Mouse (Mus musculus) hindbrain, embryonic 12.5 days (tissue): ENCODE measurements around the gene Dcaf8. TPM values are rescaled to one million over a fixed set of nuclear protein-coding genes. Genes with fewer than 3 reads are reported as not detected.

Source experiments
- ATAC-seq: fragments of 200-750 bp; cut with Nextera tagmentation; 2 replicates; pipeline ENCODE4 v1.8.0; 2017; ENCODE audit warnings: moderate TSS enrichment; ENCODE audit not compliant: low FRiP score
- H3K27ac ChIP-seq: fragments of 300-500 bp; sonication (generic); 2 replicates; pipeline ENCODE4 v1.5.1; 2016; ENCODE audit warnings: mild to moderate bottlenecking
- H3K27me3 ChIP-seq: fragments of 300-500 bp; sonication (generic); 2 replicates; pipeline ENCODE4 v1.6.1; 2016; ENCODE audit warnings: mild to moderate bottlenecking
- H3K36me3 ChIP-seq: fragments of 300-500 bp; sonication (generic); 2 replicates; pipeline ENCODE4 v1.6.1; 2016; ENCODE audit warnings: mild to moderate bottlenecking
- H3K4me1 ChIP-seq: fragments of 300-500 bp; sonication (generic); 2 replicates; pipeline ENCODE4 v1.6.1; 2016
- H3K4me2 ChIP-seq: fragments of 300-500 bp; sonication (generic); replicated peaks from 2 replicates; pipeline ENCODE4 v1.6.1; 2016; ENCODE audit warnings: mild to moderate bottlenecking
- H3K4me3 ChIP-seq: fragments of 300-500 bp; sonication (generic); 2 replicates; pipeline ENCODE4 v1.5.1; 2016; ENCODE audit warnings: mild to moderate bottlenecking
- H3K9ac ChIP-seq: fragments of 300-500 bp; sonication (generic); 2 replicates; pipeline ENCODE4 v1.6.1; 2016; ENCODE audit warnings: mild to moderate bottlenecking, moderate library complexity
- H3K9me3 ChIP-seq: fragments of 300-500 bp; sonication (generic); replicated peaks from 2 replicates; pipeline ENCODE4 v1.6.1; 2016; ENCODE audit warnings: mild to moderate bottlenecking
- WGBS: fragments of 180-500 bp; shearing (Covaris S2); methylation state at CpG from one replicate; pipeline ENCODE4 v1.1.7; 2016; 5-methylcytosine and 5-hydroxymethylcytosine counted together
- polyA plus RNA-seq: library from polyadenylated mRNA; unstranded; fragments of >200 nt; fragmentation: Nextera tagmentation; extraction: Ambion mirVana; gene quantifications from 2 replicates; pipeline ENCODE4 v1.2.1, GENCODE M21; 2016

Gene Dcaf8
- polyA plus RNA-seq, 1 experiment from 2014 or later = 136 TPM

GRCm38 (mm10) chr1:172212776-172213175 is 64.9 kb downstream of the Dcaf8 start:
- ATAC-seq = no peak
- H3K36me3 ChIP-seq = peaks cover 5% of the 10 kb centered on the region; the same call in 1 of the 2 replicates

GRCm38 (mm10) chr1:172213771-172214170 is 65.9 kb downstream of the Dcaf8 start:
- no peaks in the 10 kb centered on the region for H3K9me3 ChIP-seq
- no peaks in the 10 kb centered on the region for H3K27me3 ChIP-seq
- peaks cover 29% of the 10 kb centered on the region for H3K4me1 ChIP-seq
- ATAC-seq = peak; percentile 36; the same call in 1 of the 2 replicates
- H3K27ac ChIP-seq = 0 out of 2 replicates have a peak overlapping the region, but pooled peaks have one; percentile 19
- H3K4me3 ChIP-seq = no peak overlapping the region
- WGBS = 58% methylated on average over 4 of the region's 4 CpGs
- H3K9ac ChIP-seq = no peak overlapping the region
- H3K4me2 ChIP-seq = no peak overlapping the region
- peaks cover 5% of the 10 kb centered on the region; the same call in 1 of the 2 replicates for H3K36me3 ChIP-seq

More at GRCm38 (mm10) chr1:172212776-172213175, 64.9 kb downstream of the Dcaf8 start:
- no peak overlapping the region for H3K4me2 ChIP-seq
- no peak overlapping the region; the same call in 1 of the 2 replicates for H3K27ac ChIP-seq
- H3K4me3 ChIP-seq = no peak overlapping the region
- 55% methylated on average over 5 of the region's 5 CpGs for WGBS
- no peaks in the 10 kb centered on the region for H3K27me3 ChIP-seq
- H3K9ac ChIP-seq = no peak overlapping the region
- H3K9me3 ChIP-seq = no peaks in the 10 kb centered on the region
- H3K4me1 ChIP-seq = peaks cover 23% of the 10 kb centered on the region

DNA sequence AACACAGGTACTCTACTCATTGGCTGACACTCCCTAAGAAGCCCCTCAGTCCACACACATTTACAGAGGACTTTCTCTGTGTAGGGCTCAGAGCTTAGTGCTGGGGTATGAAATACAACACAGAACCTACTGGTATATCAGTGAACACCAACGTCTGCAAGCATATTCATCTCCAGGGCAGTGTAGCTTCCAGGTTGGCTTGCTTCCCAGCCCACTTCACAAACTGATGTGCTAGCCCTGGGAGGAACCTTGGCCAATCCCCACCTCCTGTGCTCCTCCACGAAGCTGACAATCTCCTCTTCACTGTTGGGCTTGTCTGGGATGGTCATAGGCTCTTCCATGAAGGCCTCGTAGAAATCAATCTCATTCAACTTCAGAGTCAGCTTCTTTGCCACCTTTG is 66.9 kb downstream of the Dcaf8 start:
- no peaks in the 10 kb centered on the region for H3K27me3 ChIP-seq
- ATAC-seq = no peak
- H3K4me1 ChIP-seq = peaks cover 37% of the 10 kb centered on the region
- no peaks in the 10 kb centered on the region for H3K9me3 ChIP-seq
- H3K9ac ChIP-seq = no peak overlapping the region
- H3K4me2 ChIP-seq = no peak overlapping the region
- H3K27ac ChIP-seq = 0 out of 2 replicates have a peak overlapping the region, but pooled peaks have one; percentile 9
- no peak overlapping the region for H3K4me3 ChIP-seq
- 78% methylated on average over 3 of the region's 3 CpGs for WGBS
- 0 out of 2 replicates have a peak, but pooled peaks cover under 1% of the 10 kb centered on the region for H3K36me3 ChIP-seq

DNA sequence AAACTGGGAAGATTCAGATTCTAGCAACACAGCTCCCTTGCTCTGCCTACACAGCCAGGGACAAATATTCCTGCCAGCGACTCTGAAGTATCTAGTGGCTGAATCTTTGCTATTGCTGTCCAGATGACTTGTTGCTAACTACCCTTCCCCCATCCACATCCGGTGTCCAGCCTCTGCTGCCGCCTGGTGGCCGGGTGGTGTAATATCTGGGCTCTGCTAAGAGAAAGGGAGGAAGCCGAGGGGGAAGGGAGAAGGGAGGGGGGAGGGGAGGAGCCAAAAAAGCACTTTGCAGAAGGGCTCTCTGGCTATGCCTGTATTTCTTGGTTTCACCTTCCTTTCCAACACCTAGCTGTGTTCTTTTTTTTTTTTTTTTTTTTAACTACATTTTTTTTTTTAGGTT is 69.3 kb downstream of the Dcaf8 start:
- no peaks in the 10 kb centered on the region for H3K36me3 ChIP-seq
- no peaks in the 10 kb centered on the region for H3K27me3 ChIP-seq
- WGBS = 0% methylated on average over 5 of the region's 5 CpGs
- H3K4me1 ChIP-seq = peaks cover 61% of the 10 kb centered on the region
- no peak overlapping the region for H3K4me3 ChIP-seq
- peak overlapping the region; percentile 52 for H3K27ac ChIP-seq
- H3K4me2 ChIP-seq = peak overlapping the region; percentile 30
- peak; percentile 11; the same call in 1 of the 2 replicates for ATAC-seq
- H3K9ac ChIP-seq = no peak overlapping the region
- no peaks in the 10 kb centered on the region for H3K9me3 ChIP-seq

DNA sequence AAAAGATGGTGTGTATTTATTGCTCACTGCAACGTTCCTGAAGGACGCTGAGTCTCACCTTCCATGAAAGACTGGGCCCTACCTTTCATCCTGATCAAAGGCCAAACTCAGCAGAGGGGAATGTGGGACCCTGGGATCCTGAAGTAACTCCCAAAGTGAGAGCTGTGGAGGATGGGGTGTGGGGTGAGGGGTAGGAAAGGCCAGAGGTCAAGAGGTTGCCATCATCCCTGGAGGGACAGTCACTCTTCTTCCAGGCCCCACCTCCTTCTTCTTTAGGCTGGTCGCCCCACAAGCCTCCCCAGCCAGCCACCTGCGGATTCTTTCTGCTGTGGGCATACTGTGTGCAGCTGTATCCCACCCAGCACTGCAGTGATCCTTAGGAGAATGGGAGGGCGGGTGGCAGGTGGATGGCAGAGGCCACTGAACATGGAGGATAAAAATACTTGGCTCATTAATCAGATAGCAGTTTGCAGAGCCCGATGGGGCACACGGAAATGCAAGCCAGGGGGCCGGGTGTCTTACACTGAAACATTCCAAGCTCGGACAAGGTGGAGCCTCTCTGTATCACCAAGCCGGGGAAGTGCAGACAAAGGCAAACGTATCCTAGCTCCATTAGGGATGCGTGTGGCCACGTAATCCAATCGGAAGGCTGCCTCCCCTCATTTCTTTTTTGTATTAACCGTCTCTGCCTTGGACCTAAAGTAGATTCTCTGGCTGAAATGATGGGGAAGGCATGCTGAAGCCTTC is 70.5 kb downstream of the Dcaf8 start:
- 45% methylated on average over 15 of the region's 15 CpGs for WGBS
- no peak overlapping the region for H3K27ac ChIP-seq
- no peaks in the 10 kb centered on the region for H3K27me3 ChIP-seq
- no peaks in the 10 kb centered on the region for H3K36me3 ChIP-seq
- no peaks in the 10 kb centered on the region for H3K9me3 ChIP-seq
- H3K9ac ChIP-seq = no peak overlapping the region
- H3K4me3 ChIP-seq = no peak overlapping the region
- peaks cover 57% of the 10 kb centered on the region for H3K4me1 ChIP-seq
- no peak for ATAC-seq
- no peak overlapping the region for H3K4me2 ChIP-seq

GRCm38 (mm10) chr1:172219451-172220406 is 71.8 kb downstream of the Dcaf8 start, which contains the start of gene Casq1:
Gene Casq1, minus strand, starts transcription at chr1:172219868.
- WGBS = 82% methylated on average over 19 of the region's 19 CpGs
- Histone ChIP-seq H3K9ac (no peak within 1 kb of the TSS), H3K27me3 (no peaks in the 10 kb centered on the region), H3K36me3 (no peaks in the 10 kb centered on the region), H3K4me3 (no peak within 1 kb of the TSS), H3K27ac (peak within 1 kb of the TSS; percentile 55), H3K4me2 (no peak within 1 kb of the TSS), H3K4me1 (peaks cover 51% of the 10 kb centered on the region), H3K9me3 (no peaks in the 10 kb centered on the region)
- no peak for ATAC-seq

DNA sequence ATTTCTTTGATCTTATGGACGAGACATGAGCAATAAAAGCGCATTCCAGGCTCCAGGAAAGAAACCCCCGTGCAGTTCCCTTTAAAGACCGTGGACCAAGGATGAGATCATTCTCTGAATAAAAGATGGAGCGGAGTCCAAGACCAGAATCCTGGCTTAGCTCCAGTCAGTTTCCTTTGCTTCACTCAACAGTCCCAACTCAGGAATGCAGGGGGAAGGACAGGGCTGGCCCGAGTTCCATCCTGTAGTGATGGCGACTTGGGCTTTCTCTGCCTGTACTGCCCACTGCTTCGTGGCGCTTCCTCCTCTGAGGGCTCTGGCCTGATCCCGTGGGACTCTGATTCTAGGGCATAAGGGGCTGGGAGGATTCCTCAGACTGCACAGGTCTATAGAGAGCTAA is 72.5 kb downstream of the Dcaf8 start:
- H3K4me3 ChIP-seq = no peak overlapping the region
- peaks cover 51% of the 10 kb centered on the region for H3K4me1 ChIP-seq
- H3K9ac ChIP-seq = no peak overlapping the region
- H3K27ac ChIP-seq = peak overlapping the region; percentile 55
- no peaks in the 10 kb centered on the region for H3K27me3 ChIP-seq
- no peaks in the 10 kb centered on the region for H3K9me3 ChIP-seq
- no peak overlapping the region for H3K4me2 ChIP-seq
- no peaks in the 10 kb centered on the region for H3K36me3 ChIP-seq
- no peak for ATAC-seq
- WGBS = 47% methylated on average over 10 of the region's 10 CpGs

DNA sequence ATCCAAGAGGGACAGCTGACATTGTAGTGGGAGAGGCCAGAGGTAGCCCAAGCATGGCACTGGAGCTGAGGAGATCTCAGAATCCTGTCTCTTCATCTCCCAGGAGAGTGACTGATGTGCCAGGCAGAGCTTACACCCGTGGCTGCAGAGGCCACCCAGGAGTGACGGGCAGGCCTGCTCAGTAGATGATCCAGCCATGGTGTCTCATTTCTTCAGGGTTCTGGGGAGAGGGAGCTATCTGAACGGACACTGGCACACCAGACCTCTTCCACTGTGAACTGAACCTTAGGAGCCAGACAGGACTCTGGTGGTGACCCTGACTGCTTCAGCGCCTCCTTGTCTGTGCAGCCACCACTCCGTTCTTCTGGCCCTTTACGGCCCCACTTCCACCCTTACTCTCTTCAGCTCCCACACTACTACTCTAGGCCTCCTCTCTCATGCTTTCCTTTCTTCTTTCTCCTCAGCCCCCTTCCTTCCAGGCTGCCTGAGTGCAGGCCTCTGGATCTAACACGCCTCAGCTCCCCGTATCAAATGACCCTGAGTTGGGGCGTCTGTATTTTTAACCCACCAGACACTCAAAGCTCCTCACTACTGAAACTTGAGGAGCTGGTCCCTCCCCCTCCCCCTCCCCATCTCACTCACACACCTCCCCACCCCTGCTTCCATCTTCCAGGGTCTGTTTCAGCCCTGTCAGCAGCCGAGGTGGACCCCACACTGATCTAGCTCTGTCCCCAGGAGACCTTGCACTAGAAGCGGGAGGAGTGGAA is 73.6 kb downstream of the Dcaf8 start:
- H3K27ac ChIP-seq = peak overlapping the region; percentile 70
- no peaks in the 10 kb centered on the region for H3K27me3 ChIP-seq
- 0 out of 2 replicates have a peak, but pooled peaks have one; percentile 6 for ATAC-seq
- H3K4me1 ChIP-seq = peaks cover 51% of the 10 kb centered on the region
- no peaks in the 10 kb centered on the region for H3K9me3 ChIP-seq
- no peaks in the 10 kb centered on the region for H3K36me3 ChIP-seq
- H3K4me2 ChIP-seq = no peak overlapping the region
- no peak overlapping the region for H3K9ac ChIP-seq
- H3K4me3 ChIP-seq = no peak overlapping the region
- WGBS = 39% methylated on average over 11 of the region's 11 CpGs

DNA sequence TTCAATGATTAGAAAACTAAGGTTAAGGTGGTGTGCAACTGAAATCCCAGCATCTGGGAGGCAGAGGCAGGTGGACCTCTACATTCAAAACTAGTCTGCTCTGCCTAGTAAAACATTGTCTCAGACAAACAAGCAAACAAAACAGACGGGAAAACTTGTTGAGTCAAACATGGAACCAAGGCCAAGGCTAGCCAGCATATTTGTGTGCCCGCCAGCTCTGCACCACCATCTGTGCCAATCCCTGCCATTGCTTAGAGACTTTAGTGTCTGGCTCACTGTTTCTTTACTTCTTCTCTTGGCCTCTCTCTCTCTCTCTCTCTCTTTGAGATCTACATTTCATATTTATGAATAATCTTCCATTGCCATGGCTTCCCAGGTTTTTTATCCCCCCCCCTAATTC is 80.3 kb downstream of the Dcaf8 start:
- Histone ChIP-seq H3K4me1 (no peaks in the 10 kb centered on the region), H3K9me3 (no peaks in the 10 kb centered on the region), H3K4me3 (no peak overlapping the region), H3K9ac (no peak overlapping the region), H3K27ac (no peak overlapping the region), H3K4me2 (no peak overlapping the region), H3K27me3 (no peaks in the 10 kb centered on the region), H3K36me3 (no peaks in the 10 kb centered on the region)
- no peak for ATAC-seq
- WGBS = 88% methylated on average over 2 of the region's 2 CpGs

DNA sequence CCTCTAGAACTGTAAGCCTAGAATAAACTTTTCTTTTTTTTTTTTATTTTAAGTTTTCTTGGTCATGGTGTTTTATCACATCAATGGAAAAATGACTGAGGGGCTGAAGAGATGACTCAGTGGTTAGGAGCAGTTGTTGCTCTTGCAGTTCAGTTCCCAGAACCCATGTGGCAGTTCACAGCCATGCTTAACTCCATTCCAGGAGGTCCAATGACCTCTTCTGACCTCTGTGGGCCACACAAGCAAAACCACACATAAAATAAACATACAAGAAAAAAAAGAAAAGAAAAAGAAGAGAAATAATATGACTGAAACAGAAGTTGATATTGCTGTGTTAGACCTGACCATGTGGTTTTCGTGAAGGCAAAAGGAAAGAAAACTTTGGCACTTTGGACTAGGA is 81.3 kb downstream of the Dcaf8 start:
- no peak for ATAC-seq
- Histone ChIP-seq H3K4me1 (no peaks in the 10 kb centered on the region), H3K36me3 (no peaks in the 10 kb centered on the region), H3K9ac (no peak overlapping the region), H3K9me3 (no peaks in the 10 kb centered on the region), H3K4me2 (no peak overlapping the region), H3K27ac (no peak overlapping the region), H3K4me3 (no peak overlapping the region), H3K27me3 (no peaks in the 10 kb centered on the region)
- 86% methylated on average over 1 of the region's 1 CpGs for WGBS

GRCm38 (mm10) chr1:172240945-172241708 is 93.2 kb downstream of the Dcaf8 start:
- no peak for ATAC-seq
- Histone ChIP-seq H3K27me3 (peaks cover 21% of the 10 kb centered on the region), H3K9ac (no peak overlapping the region), H3K9me3 (no peaks in the 10 kb centered on the region), H3K4me1 (peaks cover 35% of the 10 kb centered on the region), H3K4me2 (no peak overlapping the region), H3K4me3 (no peak overlapping the region), H3K36me3 (no peaks in the 10 kb centered on the region), H3K27ac (no peak overlapping the region; the same call in 1 of the 2 replicates)
- WGBS = 25% methylated on average over 6 of the region's 6 CpGs
